8 mouse cellular contexts compared by ENCODE assay signal in genomic region chr2:73910571-73911174, GRCm38 (mm10). TPM values are rescaled to one million over a fixed set of nuclear protein-coding genes. Genes with fewer than 3 reads are reported as not detected.
DNase-seq lines count a peak whose midpoint lies in the region; ATAC-seq and TF ChIP-seq lines count a peak whose summit lies in the region.

No protein-coding gene starts in this region.

- H3K27me3 ChIP-seq in forebrain, embryonic 16.5 days (replicated peaks; ENCODE audit: control insufficient read depth, insufficient read depth, low read length), result no peaks in the 10 kb centered on the region
- no peaks in the 10 kb centered on the region for H3K27me3 ChIP-seq in lung, embryonic 16.5 days (ENCODE audit: control insufficient read depth, insufficient read depth, low read depth, low read length)

- peaks cover 11% of the 10 kb centered on the region for H3K4me1 ChIP-seq in forebrain, embryonic 16.5 days (replicated peaks; ENCODE audit: control insufficient read depth, insufficient read depth, low read length)
- peaks cover 5% of the 10 kb centered on the region for H3K4me1 ChIP-seq in lung, embryonic 16.5 days (replicated peaks; ENCODE audit: control insufficient read depth, insufficient read depth, low read length)

- 0% methylated on average over 45 of the region's 50 CpGs for WGBS in forebrain, embryonic 16.5 days
- WGBS in lung, embryonic 16.5 days, result 0% methylated on average over 45 of the region's 50 CpGs

- H3K9ac ChIP-seq in forebrain, embryonic 16.5 days (replicated peaks; ENCODE audit: low read depth, low read length), result peak overlapping the region; percentile 97
- H3K9ac ChIP-seq in lung, embryonic 16.5 days (ENCODE audit: low read length), result peak overlapping the region; percentile 99

- H3K9me3 ChIP-seq in forebrain, embryonic 16.5 days (ENCODE audit: control insufficient read depth, low read length), result no peaks in the 10 kb centered on the region
- H3K9me3 ChIP-seq in lung, embryonic 16.5 days (ENCODE audit: control insufficient read depth, low read length), result no peaks in the 10 kb centered on the region

- peak; percentile 54 for DNase-seq in ES-CJ7 (ENCODE audit: low read depth, low spot score)
- DNase-seq in cerebellum, adult 11-12 months, result peak; percentile 76
- DNase-seq in heart, postnatal 25 days (ENCODE audit: low spot score), result peak; percentile 6
- DNase-seq in layer of hippocampus, adult 2 months (ENCODE audit: low spot score in 2 of 2), result peak; percentile 10 to 33
- peak; percentile 35 for DNase-seq in ovary, adult 18-20 months (ENCODE audit: low spot score)
- DNase-seq in thymus, postnatal 25 days, result peak; percentile 56

- intact Hi-C loops in heart, postnatal 25 days (cut with DNase I), result loop anchor here (2.0 kb wide), 1 partner anchor 18 kb away; the partner anchor contains the start of gene Atf2

- H3K4me2 ChIP-seq in forebrain, embryonic 16.5 days (ENCODE audit: low read length), result peak overlapping the region; percentile 66
- H3K4me2 ChIP-seq in lung, embryonic 16.5 days (ENCODE audit: low read depth, low read length), result peak overlapping the region; percentile 85

- TF ChIP-seq CTCF in layer of hippocampus, adult 2 months (conservative IDR thresholded peaks at IDR 0.05), result no peak

- ATAC-seq in forebrain, embryonic 16.5 days, result peak; percentile 49
- ATAC-seq in lung, embryonic 16.5 days (ENCODE audit: low read depth), result peak; percentile 52

- H3K27ac ChIP-seq in forebrain, embryonic 16.5 days (ENCODE audit: low read length), result peak overlapping the region; percentile 74
- H3K27ac ChIP-seq in layer of hippocampus, adult 2 months, result peak overlapping the region; percentile 100
- peak overlapping the region; percentile 87 for H3K27ac ChIP-seq in lung, embryonic 16.5 days (ENCODE audit: low read length)

- peak overlapping the region; percentile 92 for H3K4me3 ChIP-seq in forebrain, embryonic 16.5 days (replicated peaks; ENCODE audit: low read length)
- peak overlapping the region; percentile 77 for H3K4me3 ChIP-seq in layer of hippocampus, adult 2 months
- H3K4me3 ChIP-seq in lung, embryonic 16.5 days (ENCODE audit: low read length), result peak overlapping the region; percentile 72

- H3K36me3 ChIP-seq in forebrain, embryonic 16.5 days (ENCODE audit: control insufficient read depth, insufficient read depth), result peaks cover 28% of the 10 kb centered on the region
- peaks cover 28% of the 10 kb centered on the region for H3K36me3 ChIP-seq in lung, embryonic 16.5 days (ENCODE audit: control insufficient read depth, insufficient read depth, low read length)

RNA-seq across cellular contexts. Expression of gene Atp5g3, which starts 0.5 kb away (rescaled TPM):
- polyA plus RNA-seq in forebrain, embryonic 16.5 days (2015; fragmentation: Nextera tagmentation; extraction: Ambion mirVana), result 848 and 855 TPM in 2 replicates
- total RNA-seq in heart, postnatal 25 days (2021), result 1,000 to 10,000 TPM; 3,810 to 3,884 TPM
- total RNA-seq in layer of hippocampus, adult 2 months (2021), result 100 to 1,000 TPM; 485 to 508 TPM
- polyA plus RNA-seq in lung, embryonic 16.5 days (2015; fragmentation: Nextera tagmentation; extraction: Ambion mirVana), result 1,076 and 1,094 TPM in 2 replicates

RNA-seq across cellular contexts. Expression of gene Atf2, which starts 18.2 kb away (rescaled TPM):
- polyA plus RNA-seq in forebrain, embryonic 16.5 days (2015; fragmentation: Nextera tagmentation; extraction: Ambion mirVana), result 123 and 124 TPM in 2 replicates
- 10 to 100 TPM; 37.2 to 45.5 TPM for total RNA-seq in heart, postnatal 25 days (2021)
- total RNA-seq in layer of hippocampus, adult 2 months (2021), result 100 to 1,000 TPM; 137 to 151 TPM
- 64.0 and 68.4 TPM in 2 replicates for polyA plus RNA-seq in lung, embryonic 16.5 days (2015; fragmentation: Nextera tagmentation; extraction: Ambion mirVana)

Comparison
In these comparisons a context has a peak if more than half of its experiments do, and no peak if none do; other contexts are left out.
1. Peak in every context shown above with its lines: DNase-seq, ATAC-seq, H3K4me3 ChIP-seq and H3K27ac ChIP-seq.
2. DNase-seq: peak in every context shown above with its lines; median percentile 76 in cerebellum, adult 11-12 months; 56 in thymus, postnatal 25 days; 54 in ES-CJ7; 35 in ovary, adult 18-20 months; 22 in layer of hippocampus, adult 2 months; 6 in heart, postnatal 25 days.
3. RNA of gene Atp5g3, which starts 0.5 kb away (total RNA-seq): 3,810 to 3,884 TPM in heart, postnatal 25 days; 485 to 508 TPM in layer of hippocampus, adult 2 months; every median in the first group is over 4 times any median in the second.